Mouse (Mus musculus): ENCODE results near the gene Gm20931. TPM values are rescaled to one million over a fixed set of nuclear protein-coding genes. Genes with fewer than 3 reads are reported as not detected.
"Not testable (repeated sequence)": the region's sequence is repeated elsewhere in the genome, so short reads cannot be mapped to it uniquely, and the experiment has no call there.

Gene Gm20931
- not detected for total RNA-seq (2021)

- not testable (repeated sequence) for DNase-seq
Measured at GRCm38 (mm10) chrY:55213420-55213819, at the start of gene Gm20931. Gene Gm20931, plus strand, starts transcription at chrY:55213720.

All from heart, postnatal 4 days (tissue).